Mouse (Mus musculus) midbrain, embryonic 16.5 days (tissue): ENCODE measurements at regions not wholly inside any gene's neighbourhood (a gene's known extent, or its start where the extent isn't known, plus 50 kb on each side); places are given as distances from the start of the nearest gene placed in this dataset.

ENCODE experiments used
- ATAC-seq: fragments of 200-750 bp; cut with Nextera tagmentation; 2 replicates; pipeline ENCODE4 v1.8.0; 2017; ENCODE audit warnings: moderate TSS enrichment
- H3K27ac ChIP-seq: fragments of 300-500 bp; sonication (generic); 2 replicates; pipeline ENCODE4 v1.5.1; 2014; ENCODE audit warnings: mild to moderate bottlenecking, low read length, mixed read lengths
- H3K27me3 ChIP-seq: fragments of 300-500 bp; sonication (generic); 2 replicates; pipeline ENCODE4 v1.6.1; 2014; ENCODE audit warnings: low read depth, low read length, mixed read lengths; ENCODE audit not compliant: control insufficient read depth, insufficient read depth
- H3K36me3 ChIP-seq: fragments of 300-500 bp; sonication (generic); 2 replicates; pipeline ENCODE4 v1.6.1; 2014; ENCODE audit warnings: mild to moderate bottlenecking, low read length, moderate library complexity, mixed read lengths; ENCODE audit not compliant: control insufficient read depth, insufficient read depth
- H3K4me1 ChIP-seq: fragments of 300-500 bp; sonication (generic); 2 replicates; pipeline ENCODE4 v1.6.1; 2014; ENCODE audit warnings: mild to moderate bottlenecking, low read length, mixed read lengths; ENCODE audit not compliant: control insufficient read depth, insufficient read depth
- H3K4me2 ChIP-seq: fragments of 300-500 bp; sonication (generic); 2 replicates; pipeline ENCODE4 v1.6.1; 2014; ENCODE audit warnings: mild to moderate bottlenecking, low read length, mixed read lengths
- H3K4me3 ChIP-seq: fragments of 300-500 bp; sonication (generic); 2 replicates; pipeline ENCODE4 v1.5.1; 2014; ENCODE audit warnings: low read depth, mild to moderate bottlenecking, low read length, moderate library complexity, mixed read lengths
- H3K9ac ChIP-seq: fragments of 300-500 bp; sonication (generic); 2 replicates; pipeline ENCODE4 v1.6.1; 2014; ENCODE audit warnings: low read depth, low read length, mixed read lengths
- H3K9me3 ChIP-seq: fragments of 300-500 bp; sonication (generic); replicated peaks from 2 replicates; pipeline ENCODE4 v1.6.1; 2014; ENCODE audit warnings: mild to moderate bottlenecking, low read length, mixed read lengths; ENCODE audit not compliant: control insufficient read depth, poor library complexity, severe bottlenecking
- WGBS: fragments of 180-500 bp; shearing (Covaris S2); extraction: QIAGEN DNeasy Blood & Tissue Kit; methylation state at CpG from one replicate; pipeline ENCODE4 v1.1.7; 2014; 5-methylcytosine and 5-hydroxymethylcytosine counted together

- Histone ChIP-seq H3K4me3 (no peak overlapping the region), H3K4me1 (peaks cover 11% of the 10 kb centered on the region; the same call in 1 of the 2 replicates), H3K27me3 (peaks cover 7% of the 10 kb centered on the region; the same call in 1 of the 2 replicates), H3K4me2 (no peak overlapping the region), H3K9ac (no peak overlapping the region), H3K9me3 (no peaks in the 10 kb centered on the region), H3K27ac (no peak overlapping the region), H3K36me3 (no peaks in the 10 kb centered on the region)
- WGBS = 94% methylated on average over 10 of the region's 10 CpGs
- ATAC-seq = no peak
Observed at GRCm38 (mm10) chr8:125345571-125345970, 224.0 kb downstream of the Sipa1l2 start.

- Histone ChIP-seq H3K9ac (no peak overlapping the region), H3K27ac (no peak overlapping the region), H3K4me1 (peaks cover 5% of the 10 kb centered on the region; the same call in 1 of the 2 replicates), H3K4me2 (no peak overlapping the region), H3K36me3 (no peaks in the 10 kb centered on the region), H3K27me3 (peaks cover 7% of the 10 kb centered on the region; the same call in 1 of the 2 replicates), H3K4me3 (no peak overlapping the region), H3K9me3 (no peaks in the 10 kb centered on the region)
- no peak for ATAC-seq
- 51% methylated on average over 9 of the region's 9 CpGs for WGBS
Observed at GRCm38 (mm10) chr8:125343867-125344266, 225.7 kb downstream of the Sipa1l2 start.

DNA sequence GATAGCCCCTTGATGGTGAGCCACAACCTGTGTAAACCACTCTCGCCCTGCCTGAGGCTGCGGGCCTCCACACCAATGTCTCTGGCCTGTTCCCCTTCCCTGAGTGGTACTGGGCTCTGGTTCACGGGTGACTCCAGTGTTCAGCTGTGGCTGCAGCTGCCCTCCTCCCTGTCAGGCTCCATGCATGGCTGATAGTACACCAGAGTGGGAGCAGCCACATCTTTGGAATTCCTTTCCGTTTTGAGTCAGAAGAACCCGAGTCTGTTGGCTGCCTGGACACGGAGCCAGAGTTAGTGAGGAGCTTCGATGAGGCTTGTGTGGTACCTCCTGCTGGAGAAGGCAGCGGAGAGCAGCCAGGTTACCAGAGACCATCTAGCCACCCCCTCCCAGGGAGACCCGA lies 227.1 kb downstream of the Sipa1l2 start:
- 80% methylated on average over 9 of the region's 9 CpGs for WGBS
- Histone ChIP-seq H3K4me1 (peaks cover 8% of the 10 kb centered on the region; the same call in 1 of the 2 replicates), H3K27ac (no peak overlapping the region), H3K9me3 (no peaks in the 10 kb centered on the region), H3K27me3 (peaks cover 7% of the 10 kb centered on the region; the same call in 1 of the 2 replicates), H3K36me3 (no peaks in the 10 kb centered on the region), H3K4me3 (no peak overlapping the region), H3K4me2 (no peak overlapping the region), H3K9ac (no peak overlapping the region)
- no peak for ATAC-seq

DNA sequence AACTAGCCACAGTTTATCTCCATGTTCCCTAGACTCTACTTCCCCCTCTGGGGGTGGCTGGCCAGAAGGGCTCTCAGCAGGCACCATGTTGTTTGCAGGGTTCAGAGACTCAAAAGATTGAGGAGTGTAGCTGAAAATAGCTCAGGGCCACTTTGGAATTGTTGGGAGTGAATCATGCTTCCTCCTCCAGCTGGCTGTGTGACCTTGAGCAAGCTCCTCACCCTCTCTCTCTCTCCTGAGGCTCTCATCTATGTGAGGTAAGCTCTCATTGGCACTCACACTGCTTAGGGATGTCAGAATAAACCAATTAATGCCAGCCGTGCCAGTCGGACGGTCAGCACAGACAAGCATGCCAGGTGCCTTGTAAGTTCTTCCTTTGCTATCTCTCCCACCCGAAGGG lies 228.0 kb downstream of the Sipa1l2 start:
- no peak overlapping the region for H3K4me2 ChIP-seq
- no peak overlapping the region for H3K9ac ChIP-seq
- no peak overlapping the region for H3K27ac ChIP-seq
- no peaks in the 10 kb centered on the region for H3K9me3 ChIP-seq
- WGBS = 86% methylated on average over 4 of the region's 4 CpGs
- no peak for ATAC-seq
- no peaks in the 10 kb centered on the region for H3K36me3 ChIP-seq
- no peak overlapping the region for H3K4me3 ChIP-seq
- peaks cover 7% of the 10 kb centered on the region; the same call in 1 of the 2 replicates for H3K27me3 ChIP-seq
- peaks cover 10% of the 10 kb centered on the region; the same call in 1 of the 2 replicates for H3K4me1 ChIP-seq

DNA sequence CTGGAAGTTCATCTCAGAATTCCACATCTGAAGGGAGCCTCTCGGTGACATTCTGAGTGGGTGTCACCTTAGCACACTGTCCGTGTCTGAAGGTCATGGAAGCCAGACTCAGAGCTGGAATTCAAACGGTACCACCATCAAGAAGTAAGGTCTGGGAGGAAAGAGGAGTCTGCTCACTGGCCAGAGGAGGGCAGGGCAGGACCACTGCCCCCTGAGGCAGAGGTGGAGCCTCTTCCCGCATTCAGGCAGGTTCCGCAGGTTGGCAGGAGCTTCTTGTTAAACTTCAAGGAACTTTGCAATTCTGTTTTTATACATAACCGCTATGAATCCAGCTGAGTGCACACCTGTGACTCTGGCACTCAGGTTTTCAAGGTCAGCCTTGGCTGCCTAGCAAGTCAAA lies 231.4 kb downstream of the Sipa1l2 start:
- Histone ChIP-seq H3K4me2 (no peak overlapping the region), H3K27me3 (peaks cover 7% of the 10 kb centered on the region; the same call in 1 of the 2 replicates), H3K4me1 (peaks cover 15% of the 10 kb centered on the region), H3K4me3 (no peak overlapping the region), H3K36me3 (no peaks in the 10 kb centered on the region), H3K27ac (no peak overlapping the region), H3K9ac (no peak overlapping the region), H3K9me3 (no peaks in the 10 kb centered on the region)
- no peak for ATAC-seq
- 51% methylated on average over 6 of the region's 6 CpGs for WGBS

DNA sequence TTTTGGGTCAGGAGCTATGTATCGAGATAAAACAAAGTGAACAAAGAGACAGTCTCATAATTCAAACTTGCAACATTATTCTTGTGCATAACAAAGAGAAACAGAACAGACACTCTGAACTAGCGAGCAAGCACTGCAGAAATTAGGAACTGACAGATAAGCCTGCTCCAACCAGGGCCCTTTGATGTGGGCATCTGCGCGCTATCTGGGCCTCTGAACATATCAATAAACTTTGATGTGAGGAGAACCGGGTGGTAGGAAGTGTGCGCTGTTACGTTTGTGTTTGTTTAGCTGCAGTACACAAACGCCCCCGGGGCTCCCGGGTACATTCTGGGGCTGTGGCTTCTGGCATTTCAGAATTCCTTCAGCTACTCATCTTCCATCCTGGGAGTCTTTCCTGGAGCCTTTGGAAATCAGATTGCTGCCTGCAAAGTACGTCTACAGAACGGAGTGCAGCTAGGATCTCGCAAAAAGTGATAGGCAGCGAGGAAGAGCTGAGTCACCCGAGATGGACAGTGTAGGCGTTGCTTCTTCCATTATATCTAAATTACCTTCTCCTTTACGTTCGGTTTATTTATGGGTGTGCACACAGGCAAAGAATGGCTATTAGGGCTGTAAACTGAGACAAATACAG lies 232.0 kb downstream of the Sipa1l2 start:
- H3K4me2 ChIP-seq = no peak overlapping the region
- no peaks in the 10 kb centered on the region for H3K9me3 ChIP-seq
- H3K9ac ChIP-seq = no peak overlapping the region
- H3K27ac ChIP-seq = no peak overlapping the region
- no peaks in the 10 kb centered on the region for H3K36me3 ChIP-seq
- H3K27me3 ChIP-seq = peaks cover 7% of the 10 kb centered on the region; the same call in 1 of the 2 replicates
- no peak for ATAC-seq
- H3K4me1 ChIP-seq = peaks cover 15% of the 10 kb centered on the region
- WGBS = 62% methylated on average over 18 of the region's 18 CpGs
- no peak overlapping the region for H3K4me3 ChIP-seq

- Histone ChIP-seq H3K27ac (no peak overlapping the region), H3K27me3 (peaks cover 5% of the 10 kb centered on the region; the same call in 1 of the 2 replicates), H3K9ac (no peak overlapping the region), H3K4me1 (peaks cover 15% of the 10 kb centered on the region), H3K36me3 (no peaks in the 10 kb centered on the region), H3K4me3 (no peak overlapping the region), H3K4me2 (no peak overlapping the region), H3K9me3 (no peaks in the 10 kb centered on the region)
- WGBS = 23% methylated on average over 3 of the region's 3 CpGs
- no peak for ATAC-seq
Observed at GRCm38 (mm10) chr8:125336799-125337198, 232.8 kb downstream of the Sipa1l2 start.

DNA sequence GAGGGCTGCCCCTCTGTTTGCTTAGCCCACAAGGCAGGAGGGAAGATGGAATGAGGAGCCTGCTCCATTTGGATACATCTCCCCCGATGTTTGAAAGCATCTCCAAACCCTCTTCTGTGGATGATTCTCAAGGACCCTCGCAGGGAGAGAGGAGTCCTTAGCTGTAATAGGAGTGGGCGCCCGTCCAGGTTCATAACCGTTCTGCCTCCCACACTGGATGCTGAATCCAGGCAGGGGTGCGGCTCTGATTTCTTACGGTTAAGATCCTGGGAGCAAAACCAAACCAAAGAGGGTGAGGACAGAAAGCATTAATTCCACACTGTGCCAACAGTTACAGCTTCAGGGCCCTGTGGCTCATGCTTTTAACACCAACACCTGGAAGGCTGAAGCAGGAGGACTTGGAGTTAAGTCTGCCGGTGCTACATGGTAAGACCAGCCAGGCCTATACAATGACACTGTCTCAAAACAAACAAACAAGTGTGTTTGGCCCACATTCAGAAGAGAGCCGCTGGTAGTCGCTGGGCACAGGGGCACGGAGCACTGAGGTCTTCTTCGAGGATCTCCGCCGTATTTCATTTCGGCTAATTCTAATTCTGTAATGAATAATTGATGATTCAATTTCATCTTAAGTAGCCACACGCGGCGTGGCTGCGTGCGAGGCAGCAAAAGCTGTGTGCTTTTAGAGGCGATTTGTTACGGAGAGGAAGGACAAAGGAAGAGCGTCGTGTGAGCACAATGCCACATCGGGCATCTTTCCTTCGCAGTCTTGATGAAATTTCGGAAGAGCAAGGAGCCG lies 233.8 kb downstream of the Sipa1l2 start:
- Histone ChIP-seq H3K27ac (no peak overlapping the region), H3K4me1 (peaks cover 15% of the 10 kb centered on the region), H3K9ac (no peak overlapping the region), H3K4me3 (no peak overlapping the region), H3K4me2 (0 out of 2 replicates have a peak overlapping the region, but pooled peaks have one; percentile 4), H3K9me3 (no peaks in the 10 kb centered on the region), H3K36me3 (no peaks in the 10 kb centered on the region), H3K27me3 (no peaks in the 10 kb centered on the region)
- ATAC-seq = peak; percentile 40; the same call in 1 of the 2 replicates
- WGBS = 16% methylated on average over 28 of the region's 28 CpGs

GRCm38 (mm10) chr8:125335171-125335570 lies 234.4 kb downstream of the Sipa1l2 start:
- H3K36me3 ChIP-seq = no peaks in the 10 kb centered on the region
- H3K4me2 ChIP-seq = no peak overlapping the region
- H3K9me3 ChIP-seq = no peaks in the 10 kb centered on the region
- no peak for ATAC-seq
- H3K4me3 ChIP-seq = no peak overlapping the region
- WGBS = 37% methylated on average over 6 of the region's 6 CpGs
- no peak overlapping the region for H3K27ac ChIP-seq
- peaks cover 15% of the 10 kb centered on the region for H3K4me1 ChIP-seq
- no peaks in the 10 kb centered on the region for H3K27me3 ChIP-seq
- no peak overlapping the region for H3K9ac ChIP-seq
